Mouse (Mus musculus) CH12.LX (cell line): Measurements from ENCODE around the gene Clcn7. TPM values are rescaled to one million over a fixed set of nuclear protein-coding genes. Genes with fewer than 3 reads are reported as not detected.

ENCODE experiments used
- DNase-seq: peaks from one replicate; pipeline ENCODE4 v3.0.0-alpha.2; 2013; ENCODE audit errors: extremely low read depth
- H3K27ac ChIP-seq: 2 replicates; pipeline ENCODE4 v1.5.1; 2012; ENCODE audit warnings: low read depth, mild to moderate bottlenecking, control low read depth, moderate library complexity; ENCODE audit not compliant: insufficient read depth
- H3K27me3 ChIP-seq: replicated peaks from 2 replicates; pipeline ENCODE3; 2012; ENCODE audit warnings: inconsistent platforms
- H3K36me3 ChIP-seq, 2 experiments: replicated peaks in 1 of 2; 2 replicates each; pipeline versions ENCODE3 to v1.6.1; 2012; ENCODE audit warnings: inconsistent platforms in 1 of 2, low read length in 1 of 2, mild to moderate bottlenecking in 1 of 2, mixed read lengths in 1 of 2, moderate library complexity in 1 of 2; ENCODE audit not compliant: control insufficient read depth in 1 of 2, insufficient read depth in 1 of 2
- H3K4me1 ChIP-seq, 2 experiments: 2 replicates each; pipeline ENCODE4 v1.6.1; 2012; ENCODE audit warnings: inconsistent platforms in 1 of 2, moderate library complexity in 1 of 2; ENCODE audit not compliant: insufficient read depth in 2 of 2, control insufficient read depth in 1 of 2
- H3K4me2 ChIP-seq: 2 replicates; pipeline ENCODE4 v1.6.1; 2012; ENCODE audit warnings: low read depth, mild to moderate bottlenecking, control low read depth; ENCODE audit not compliant: poor library complexity, insufficient read depth, severe bottlenecking
- H3K4me3 ChIP-seq, 3 experiments: fragments of 150-350 bp in 1 of 3; sonication (generic) in 1 of 3; replicated peaks in 1 of 3; 2 replicates each; pipeline versions ENCODE3 to v1.5.1; 2011 to 2012; ENCODE audit warnings: low read depth in 2 of 3, low read length in 2 of 3, mild to moderate bottlenecking in 2 of 3, moderate library complexity in 2 of 3, control low read depth in 1 of 3, improper control_type of control experiment in 1 of 3, inconsistent platforms in 1 of 3, mixed read lengths in 1 of 3; ENCODE audit not compliant: poor library complexity in 1 of 3
- H3K79me2 ChIP-seq: replicated peaks from 2 replicates; pipeline ENCODE4 v1.6.1; 2012; ENCODE audit warnings: mild to moderate bottlenecking, moderate library complexity; ENCODE audit not compliant: control insufficient read depth, poor library complexity, insufficient read depth, severe bottlenecking; ENCODE audit errors: extremely low read depth
- H3K9ac ChIP-seq: 2 replicates; pipeline ENCODE4 v1.6.1; 2012; ENCODE audit warnings: low read depth, mild to moderate bottlenecking, control low read depth, moderate library complexity; ENCODE audit not compliant: insufficient read depth
- H3K9me3 ChIP-seq: replicated peaks from 2 replicates; pipeline ENCODE3; 2012; ENCODE audit warnings: low read length, inconsistent platforms, mixed read lengths
- CHD2 ChIP-seq: IDR thresholded peaks from 2 replicates; pipeline ENCODE4 v1.6.1; 2011; ENCODE audit warnings: low read length, improper control_type of control experiment
- CTCF ChIP-seq, 2 experiments: IDR thresholded peaks in 1 of 2; conservative IDR thresholded peaks in 1 of 2; 2 replicates each; pipeline ENCODE4 v1.5.1; 2011 to 2012; ENCODE audit warnings: low read depth in 2 of 2, low read length in 2 of 2, improper control_type of control experiment in 1 of 2, inconsistent platforms in 1 of 2, mild to moderate bottlenecking in 1 of 2, moderate library complexity in 1 of 2
- ELF1 ChIP-seq: IDR thresholded peaks from 2 replicates; pipeline ENCODE4 v1.6.1; 2014; ENCODE audit warnings: low read depth, mild to moderate bottlenecking, inconsistent platforms, low read length, improper control_type of control experiment
- EP300 ChIP-seq: IDR thresholded peaks from 2 replicates; pipeline ENCODE4 v1.6.1; 2011; ENCODE audit warnings: low read length, improper control_type of control experiment
- ETS1 ChIP-seq: conservative IDR thresholded peaks from 2 replicates; pipeline ENCODE4 v1.6.1; 2012; ENCODE audit warnings: low read depth, mild to moderate bottlenecking, inconsistent platforms, low read length, improper control_type of control experiment, moderate library complexity
- GABPA ChIP-seq: IDR thresholded peaks from 2 replicates; pipeline ENCODE4 v1.6.1; 2012; ENCODE audit warnings: low read depth, low read length, improper control_type of control experiment, inconsistent platforms; ENCODE audit not compliant: insufficient replicate concordance
- IRF4 ChIP-seq: IDR thresholded peaks from 2 replicates; pipeline ENCODE4 v1.6.1; 2014; ENCODE audit warnings: low read depth, mild to moderate bottlenecking, inconsistent platforms, low read length, improper control_type of control experiment
- JUND ChIP-seq: conservative IDR thresholded peaks from 2 replicates; pipeline ENCODE4 v1.6.1; 2011; ENCODE audit warnings: low read depth, low read length, improper control_type of control experiment
- MAFK ChIP-seq: IDR thresholded peaks from 2 replicates; pipeline ENCODE4 v1.6.1; 2011; ENCODE audit warnings: low read length, improper control_type of control experiment; ENCODE audit not compliant: insufficient replicate concordance
- MAX ChIP-seq: IDR thresholded peaks from 2 replicates; pipeline ENCODE4 v1.6.1; 2011; ENCODE audit warnings: low read length, improper control_type of control experiment
- MAZ ChIP-seq: IDR thresholded peaks from 2 replicates; pipeline ENCODE4 v1.6.1; 2012; ENCODE audit warnings: low read depth, mild to moderate bottlenecking, inconsistent platforms, low read length, improper control_type of control experiment, moderate library complexity
- NRF1 ChIP-seq: IDR thresholded peaks from 2 replicates; pipeline ENCODE4 v1.6.1; 2014; ENCODE audit warnings: low read depth, mild to moderate bottlenecking, inconsistent platforms, low read length, improper control_type of control experiment, moderate library complexity
- POLR2AphosphoS2 ChIP-seq: IDR thresholded peaks from 2 replicates; pipeline ENCODE4 v1.6.1; 2011; ENCODE audit warnings: low read depth, low read length, improper control_type of control experiment
- RAD21 ChIP-seq: IDR thresholded peaks from 2 replicates; pipeline ENCODE4 v1.6.1; 2011; ENCODE audit warnings: low read depth, mild to moderate bottlenecking, low read length, improper control_type of control experiment, moderate library complexity
- RCOR1 ChIP-seq: conservative IDR thresholded peaks from 2 replicates; pipeline ENCODE4 v1.6.1; 2012; ENCODE audit warnings: low read depth, mild to moderate bottlenecking, inconsistent platforms, low read length, improper control_type of control experiment
- SMC3 ChIP-seq: IDR thresholded peaks from 2 replicates; pipeline ENCODE4 v1.6.1; 2011; ENCODE audit warnings: low read depth, low read length, improper control_type of control experiment
- TBP ChIP-seq: conservative IDR thresholded peaks from 2 replicates; pipeline ENCODE4 v1.6.1; 2011; ENCODE audit warnings: low read depth, low read length, improper control_type of control experiment
- TCF12 ChIP-seq: IDR thresholded peaks from 2 replicates; pipeline ENCODE4 v1.6.1; 2014; ENCODE audit warnings: low read depth, mild to moderate bottlenecking, inconsistent platforms, low read length, improper control_type of control experiment
- UBTF ChIP-seq: IDR thresholded peaks from 2 replicates; pipeline ENCODE4 v1.6.1; 2012; ENCODE audit warnings: low read depth, mild to moderate bottlenecking, inconsistent platforms, low read length, improper control_type of control experiment, moderate library complexity
- USF1 ChIP-seq: IDR thresholded peaks from 2 replicates; pipeline ENCODE4 v1.6.1; 2014; ENCODE audit warnings: low read depth, mild to moderate bottlenecking, inconsistent platforms, low read length, improper control_type of control experiment
- USF2 ChIP-seq: conservative IDR thresholded peaks from 2 replicates; pipeline ENCODE4 v1.6.1; 2011; ENCODE audit warnings: low read depth, low read length, improper control_type of control experiment
- ZKSCAN1 ChIP-seq: IDR thresholded peaks from 2 replicates; pipeline ENCODE4 v1.6.1; 2012; ENCODE audit warnings: low read depth, inconsistent platforms, low read length, improper control_type of control experiment, borderline replicate concordance
- ZNF384 ChIP-seq: IDR thresholded peaks from 2 replicates; pipeline ENCODE4 v1.6.1; 2012; ENCODE audit warnings: low read depth, low read length, improper control_type of control experiment, inconsistent platforms
- dilution Hi-C: fragments of 300-500 bp; cut with MboI; formaldehyde crosslinking; loops from 2 replicates; pipeline ENCODE4 v1.14.3; 2020; ENCODE audit warnings: low sequenced_read_pairs; ENCODE audit not compliant: extremely low pct_unique_long_range_greater_than_20kb, extremely low pct_ligation_motif_present
- in situ Hi-C: fragments of 300-500 bp; cut with MboI; formaldehyde crosslinking; loops from 3 replicates; pipeline ENCODE4 v1.14.3; 2019; ENCODE audit warnings: low sequenced_read_pairs, low pct_ligation_motif_present, low pct_unique_long_range_greater_than_20kb, mixed read lengths
- polyA plus RNA-seq: library from polyadenylated mRNA; unstranded; fragments of >175 nt; gene quantifications from 2 replicates; pipeline ENCODE4 v1.2.1, GENCODE M21; 2012; ENCODE audit warnings: low read depth; ENCODE audit not compliant: insufficient read length
- total RNA-seq, 2 experiments: library from RNA; depleted of rRNA; stranded (reverse); fragments of 300-350 nt in 1 of 2; fragments of >200 nt in 1 of 2; gene quantifications; 2 replicates each; pipeline ENCODE4 v1.2.3; 2012 to 2014

Clcn7 gene
- total and polyA plus RNA-seq, 3 experiments = 8.3 to 14.3 (median 11.6) TPM

DNA sequence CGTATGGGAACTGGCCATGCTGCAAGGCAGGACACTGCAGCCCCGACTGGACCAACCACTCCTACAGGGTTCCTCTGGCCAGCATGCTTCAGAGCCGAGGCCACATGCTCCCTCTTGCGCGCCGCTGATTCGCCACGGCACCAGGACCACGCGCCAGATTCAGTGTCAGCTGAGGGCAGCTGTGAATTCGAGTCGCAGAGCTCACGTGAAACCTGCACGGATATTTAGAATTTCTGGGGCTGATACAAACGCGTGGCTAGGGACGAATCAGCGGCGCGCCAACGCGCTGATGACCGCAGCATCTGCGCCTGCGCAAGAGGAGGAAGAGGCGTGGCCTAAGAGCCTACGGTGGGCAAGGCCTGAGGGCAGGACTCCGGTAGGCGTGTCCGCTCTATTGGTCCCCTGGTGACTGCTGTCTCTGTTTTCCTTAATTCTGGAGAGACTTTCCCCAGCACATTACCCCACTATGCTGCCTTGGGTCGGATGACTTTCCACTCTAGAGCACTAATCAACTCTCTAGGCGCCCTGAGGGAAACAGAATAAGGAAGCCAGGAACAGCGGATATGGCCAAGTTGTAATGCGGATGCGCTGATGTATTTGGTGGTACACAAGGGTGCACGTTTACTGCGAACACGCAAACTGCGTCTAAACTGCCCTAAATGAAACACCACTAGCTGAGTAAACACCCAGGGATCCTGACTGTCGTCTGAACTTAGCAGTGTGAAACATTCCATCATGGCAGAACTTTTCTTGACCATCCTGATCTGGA is 17.3 kb upstream of the Clcn7 start, which contains the start of gene Telo2 (continued):
- TF ChIP-seq USF1 = 0 out of 2 replicates have a peak, but pooled peaks have one; percentile 31
- TF ChIP-seq MAX = peak; percentile 98
- TF ChIP-seq EP300 = no peak
- TF ChIP-seq CHD2 = 0 out of 2 replicates have a peak, but pooled peaks have one; percentile 23
- TF ChIP-seq IRF4 = peak; percentile 29; the same call in 1 of the 2 replicates
- no peak for TF ChIP-seq ZKSCAN1
- peak; percentile 28; the same call in 1 of the 2 replicates for TF ChIP-seq ETS1
- TF ChIP-seq GABPA = no peak
- no peak for TF ChIP-seq RCOR1
- TF ChIP-seq POLR2AphosphoS2 = peak; percentile 66; the same call in 1 of the 2 replicates
- TF ChIP-seq ZNF384 = no peak
- TF ChIP-seq UBTF = no peak

DNA sequence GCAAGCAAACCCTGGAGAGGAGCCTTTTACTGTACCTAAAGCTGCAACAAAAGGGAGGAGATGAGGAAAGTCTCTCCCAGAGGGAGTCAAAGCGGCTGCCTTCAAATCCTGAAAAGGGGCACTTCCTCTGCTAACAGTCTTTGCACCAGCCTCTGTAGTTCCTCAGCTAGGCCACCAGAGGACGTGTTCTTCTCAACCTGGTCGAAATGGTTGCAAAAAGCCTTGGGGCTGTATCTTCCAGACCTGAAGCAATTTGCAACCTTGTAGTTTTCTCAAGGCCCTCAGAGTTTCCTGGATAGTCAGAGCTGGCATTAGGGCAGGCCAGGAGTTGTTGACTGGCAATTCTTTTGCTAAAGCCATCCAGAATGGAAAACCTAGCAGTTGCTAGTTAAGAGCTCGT is 15.9 kb upstream of the Clcn7 start:
- H3K9ac ChIP-seq = no peak overlapping the region
- in situ Hi-C loops (no loop called here), dilution Hi-C loops (no loop called here)
- DNase-seq = peak; percentile 28
- H3K36me3 ChIP-seq = peaks cover 0 to 20% of the 10 kb centered on the region in 2 experiments
- peaks cover 48% of the 10 kb centered on the region for H3K27me3 ChIP-seq
- no peak overlapping the region for H3K27ac ChIP-seq
- no peaks in the 10 kb centered on the region for H3K9me3 ChIP-seq
- TF ChIP-seq USF2 = no peak
- TF ChIP-seq MAFK = no peak
- no peak for TF ChIP-seq ELF1
- no peak for TF ChIP-seq ETS1
- no peak for TF ChIP-seq NRF1
- TF ChIP-seq ZNF384 = no peak
- TF ChIP-seq MAZ = no peak
- TF ChIP-seq SMC3 = peak; percentile 32; the same call in 1 of the 2 replicates
- TF ChIP-seq JUND = no peak
- peak; percentile 48 to 53; a peak in 3 of 4 replicates for TF ChIP-seq CTCF (conservative IDR thresholded peaks at IDR 0.05 in 1 of 2, IDR thresholded peaks at IDR 0.05 in 1 of 2; ENCODE audit: low read depth in 2 of 2, low read length in 2 of 2)
- TF ChIP-seq TCF12 = no peak
- TF ChIP-seq RAD21 = peak; percentile 29
- no peak for TF ChIP-seq IRF4
- no peak for TF ChIP-seq TBP
- TF ChIP-seq, all 38 proteins: peak for 3
- Histone ChIP-seq H3K79me2 (no peaks in the 10 kb centered on the region), H3K4me1 (peaks cover 2 to 30% of the 10 kb centered on the region in 2 experiments; a peak in 3 of 4 replicates), H3K4me2 (no peak overlapping the region), H3K4me3 (no peak overlapping the region)
